ENCODE assay signal across 7 mouse cellular contexts in genomic region chr4:48472052-48472791, GRCm38 (mm10). TPM values are rescaled to one million over a fixed set of nuclear protein-coding genes. Genes with fewer than 3 reads are reported as not detected.
DNase-seq lines count a peak whose midpoint lies in the region; ATAC-seq and TF ChIP-seq lines count a peak whose summit lies in the region.

No protein-coding gene starts in this region.

- H3K4me1 ChIP-seq in embryonic facial prominence, embryonic 14.5 days (ENCODE audit: control insufficient read depth, insufficient read depth, low read length): peaks cover 14% of the 10 kb centered on the region
- no peaks in the 10 kb centered on the region for H3K4me1 ChIP-seq in intestine, postnatal 0 days (replicated peaks; ENCODE audit: control insufficient read depth, insufficient read depth, low read length)
- peaks cover 17% of the 10 kb centered on the region for H3K4me1 ChIP-seq in midbrain, embryonic 12.5 days

- H3K4me3 ChIP-seq in embryonic facial prominence, embryonic 14.5 days (ENCODE audit: low read depth, low read length): peak overlapping the region; percentile 98
- H3K4me3 ChIP-seq in intestine, postnatal 0 days (ENCODE audit: low read depth, low read length): peak overlapping the region; percentile 88
- peak overlapping the region; percentile 97 for H3K4me3 ChIP-seq in midbrain, embryonic 12.5 days

- no peaks in the 10 kb centered on the region for H3K27me3 ChIP-seq in embryonic facial prominence, embryonic 14.5 days (replicated peaks; ENCODE audit: control insufficient read depth, insufficient read depth, low read length)
- no peaks in the 10 kb centered on the region for H3K27me3 ChIP-seq in intestine, postnatal 0 days (replicated peaks; ENCODE audit: control insufficient read depth, insufficient read depth, low read length)
- no peaks in the 10 kb centered on the region for H3K27me3 ChIP-seq in midbrain, embryonic 12.5 days

- peak overlapping the region; percentile 74 for H3K4me2 ChIP-seq in embryonic facial prominence, embryonic 14.5 days (ENCODE audit: low read depth, low read length)
- peak overlapping the region; percentile 93 for H3K4me2 ChIP-seq in intestine, postnatal 0 days (replicated peaks; ENCODE audit: low read depth)
- H3K4me2 ChIP-seq in midbrain, embryonic 12.5 days (replicated peaks): peak overlapping the region; percentile 78

- ATAC-seq in embryonic facial prominence, embryonic 14.5 days (ENCODE audit: low read depth): no peak
- 0 out of 2 replicates have a peak, but pooled peaks have one; percentile 1 for ATAC-seq in intestine, postnatal 0 days
- ATAC-seq in midbrain, embryonic 12.5 days (ENCODE audit: low FRiP score, low read depth): no peak

- peak; percentile 14 for DNase-seq in spleen, postnatal 10 days (ENCODE audit: low spot score in 2 of 2)
- no peak for DNase-seq in spleen, adult 18-20 months
- DNase-seq in embryonic facial prominence, embryonic 14.5 days (ENCODE audit: low spot score): peak; percentile 9
- no peak for DNase-seq in urinary bladder, postnatal 14 days (ENCODE audit: low spot score)
- DNase-seq in ovary, postnatal 36 days (ENCODE audit: low spot score): no peak

- no peaks in the 10 kb centered on the region for H3K9me3 ChIP-seq in embryonic facial prominence, embryonic 14.5 days (ENCODE audit: control insufficient read depth, low read length)
- H3K9me3 ChIP-seq in intestine, postnatal 0 days (ENCODE audit: control insufficient read depth): no peaks in the 10 kb centered on the region
- H3K9me3 ChIP-seq in midbrain, embryonic 12.5 days: no peaks in the 10 kb centered on the region

- peaks cover 13% of the 10 kb centered on the region for H3K36me3 ChIP-seq in embryonic facial prominence, embryonic 14.5 days (ENCODE audit: control insufficient read depth, insufficient read depth, low read length)
- H3K36me3 ChIP-seq in intestine, postnatal 0 days (ENCODE audit: control insufficient read depth, insufficient read depth): peaks cover 9% of the 10 kb centered on the region
- peaks cover 11% of the 10 kb centered on the region for H3K36me3 ChIP-seq in midbrain, embryonic 12.5 days

- peak overlapping the region; percentile 95 for H3K9ac ChIP-seq in embryonic facial prominence, embryonic 14.5 days (ENCODE audit: low read depth, low read length)
- H3K9ac ChIP-seq in intestine, postnatal 0 days (ENCODE audit: low read depth, low read length): peak overlapping the region; percentile 87
- peak overlapping the region; percentile 87 for H3K9ac ChIP-seq in midbrain, embryonic 12.5 days (replicated peaks)

- WGBS in embryonic facial prominence, embryonic 14.5 days: 10% methylated on average over 12 of the region's 12 CpGs
- 5% methylated on average over 12 of the region's 12 CpGs for WGBS in intestine, postnatal 0 days
- WGBS in midbrain, embryonic 12.5 days: 23% methylated on average over 12 of the region's 12 CpGs

- TF ChIP-seq CTCF in intestine, postnatal 0 days (IDR thresholded peaks at IDR 0.05; ENCODE audit: low read depth): no peak

- peak overlapping the region; percentile 87; the same call in 1 of the 2 replicates for H3K27ac ChIP-seq in embryonic facial prominence, embryonic 14.5 days (replicated peaks; ENCODE audit: low read depth, low read length)
- H3K27ac ChIP-seq in intestine, postnatal 0 days (ENCODE audit: low read depth, low read length): no peak overlapping the region
- no peak overlapping the region for H3K27ac ChIP-seq in midbrain, embryonic 12.5 days (replicated peaks)

RNA-seq across cellular contexts. Expression of gene Tex10, which starts 1.0 kb away (rescaled TPM):
- polyA plus RNA-seq in embryonic facial prominence, embryonic 14.5 days (2014; fragmentation: Nextera tagmentation; extraction: Ambion mirVana): 54.0 and 62.9 TPM in 2 replicates
- polyA plus RNA-seq in intestine, postnatal 0 days (2015; fragmentation: Nextera tagmentation; extraction: Ambion mirVana): 16.8 and 18.1 TPM in 2 replicates
- polyA plus RNA-seq in midbrain, embryonic 12.5 days (2016; fragmentation: Nextera tagmentation; extraction: Ambion mirVana): 52.8 and 54.9 TPM in 2 replicates

Comparison
In these comparisons a context has a peak if more than half of its experiments do, and no peak if none do; other contexts are left out.
1. DNase-seq: peak in spleen, postnatal 10 days (2 of 2) and embryonic facial prominence, embryonic 14.5 days (single experiment); none in spleen, adult 18-20 months (0 of 2), urinary bladder, postnatal 14 days (single experiment) and ovary, postnatal 36 days (single experiment).
2. Peak in every context shown above with its lines, with median percentiles within 50 percentile points of each other: H3K4me2 ChIP-seq, H3K4me3 ChIP-seq and H3K9ac ChIP-seq.